Mouse (Mus musculus) embryonic facial prominence, embryonic 13.5 days (tissue): ENCODE measurements around the gene Ncbp3. TPM values are rescaled to one million over a fixed set of nuclear protein-coding genes. Genes with fewer than 3 reads are reported as not detected.
"Not testable (repeated sequence)": the region's sequence is repeated elsewhere in the genome, so short reads cannot be mapped to it uniquely, and the experiment has no call there.

ENCODE experiments used
- ATAC-seq: fragments of 200-750 bp; cut with Nextera tagmentation; 2 replicates; pipeline ENCODE4 v1.8.0; 2017; ENCODE audit warnings: low read depth; ENCODE audit not compliant: insufficient number of reproducible peaks, insufficient read depth, low FRiP score, low TSS enrichment
- H3K27ac ChIP-seq: fragments of 300-500 bp; sonication (generic); 2 replicates; pipeline ENCODE4 v1.5.1; 2015; ENCODE audit warnings: moderate library complexity, mild to moderate bottlenecking, inconsistent platforms
- H3K27me3 ChIP-seq: fragments of 300-500 bp; sonication (generic); 2 replicates; pipeline ENCODE4 v1.6.1; 2015; ENCODE audit warnings: mild to moderate bottlenecking, inconsistent platforms
- H3K36me3 ChIP-seq: fragments of 300-500 bp; sonication (generic); 2 replicates; pipeline ENCODE4 v1.6.1; 2015; ENCODE audit warnings: mild to moderate bottlenecking, inconsistent platforms
- H3K4me1 ChIP-seq: fragments of 300-500 bp; sonication (generic); 2 replicates; pipeline ENCODE4 v1.6.1; 2015; ENCODE audit warnings: inconsistent platforms
- H3K4me2 ChIP-seq: fragments of 300-500 bp; sonication (generic); 2 replicates; pipeline ENCODE4 v1.6.1; 2015; ENCODE audit warnings: moderate library complexity, mild to moderate bottlenecking, inconsistent platforms
- H3K4me3 ChIP-seq: fragments of 300-500 bp; sonication (generic); 2 replicates; pipeline ENCODE4 v1.5.1; 2015; ENCODE audit warnings: mild to moderate bottlenecking, inconsistent platforms
- H3K9ac ChIP-seq: fragments of 300-500 bp; sonication (generic); 2 replicates; pipeline ENCODE4 v1.6.1; 2015; ENCODE audit warnings: mild to moderate bottlenecking, inconsistent platforms
- H3K9me3 ChIP-seq: fragments of 300-500 bp; sonication (generic); 2 replicates; pipeline ENCODE4 v1.6.1; 2016; ENCODE audit warnings: inconsistent platforms
- WGBS: fragments of 180-500 bp; shearing (Covaris S2); methylation state at CpG from one replicate; pipeline ENCODE4 v1.1.7; 2015; ENCODE audit warnings: mixed read lengths; 5-methylcytosine and 5-hydroxymethylcytosine counted together
- polyA plus RNA-seq: library from polyadenylated mRNA; unstranded; fragments of >200 nt; fragmentation: Nextera tagmentation; extraction: Ambion mirVana; gene quantifications from 2 replicates; pipeline ENCODE4 v1.2.1, GENCODE M21; 2015

The Ncbp3 gene
- polyA plus RNA-seq, 1 experiment from 2014 or later, result 14.4 TPM

DNA sequence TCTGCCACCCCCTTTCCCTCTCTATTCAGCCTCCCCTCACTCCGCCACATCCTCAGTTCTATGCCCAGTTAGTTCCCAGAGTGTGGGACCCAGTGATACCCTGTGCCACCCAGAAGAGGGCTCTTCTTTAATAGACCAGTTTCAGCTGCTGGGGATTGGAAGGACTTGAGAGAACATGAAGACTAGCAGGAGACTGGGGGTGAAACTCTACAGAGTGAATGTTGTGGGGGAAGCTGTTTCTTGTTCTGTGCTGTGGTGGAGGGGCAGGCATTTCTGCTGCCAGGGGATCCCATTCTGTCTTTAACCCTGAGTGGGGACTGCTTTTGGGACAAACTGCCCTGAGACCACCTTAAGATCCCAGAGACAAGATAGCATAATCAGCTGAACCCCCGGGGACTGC, 43.2 kb downstream of the Ncbp3 start:
- H3K4me1 ChIP-seq, result peaks cover 14% of the 10 kb centered on the region
- no peak overlapping the region for H3K27ac ChIP-seq
- no peaks in the 10 kb centered on the region for H3K9me3 ChIP-seq
- no peaks in the 10 kb centered on the region for H3K36me3 ChIP-seq
- no peak overlapping the region for H3K4me2 ChIP-seq
- WGBS, result 90% methylated on average over 2 of the region's 2 CpGs
- ATAC-seq, result no peak
- H3K27me3 ChIP-seq, result no peaks in the 10 kb centered on the region
- no peak overlapping the region for H3K4me3 ChIP-seq
- no peak overlapping the region for H3K9ac ChIP-seq

DNA sequence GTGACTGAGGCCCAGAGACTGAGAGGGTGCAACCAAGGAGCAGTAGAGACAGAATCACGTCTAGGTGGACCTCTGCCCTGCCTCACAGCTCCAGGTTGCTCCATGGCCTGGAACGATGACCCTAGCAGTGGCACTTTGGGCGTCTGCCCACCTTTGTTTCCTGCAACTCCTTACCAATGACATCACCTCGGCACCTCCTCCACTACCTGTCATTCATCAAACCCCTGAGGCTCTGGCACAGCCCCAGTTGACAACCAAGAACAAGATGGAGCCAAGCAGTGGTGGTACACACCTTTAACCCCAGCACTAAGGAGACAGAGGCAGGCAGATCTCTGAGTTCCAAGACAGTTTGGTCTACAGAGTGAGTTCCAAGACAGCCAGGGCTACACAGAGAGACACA, 44.5 kb downstream of the Ncbp3 start:
- Histone ChIP-seq H3K9me3 (no peaks in the 10 kb centered on the region), H3K4me2 (no peak overlapping the region), H3K27me3 (no peaks in the 10 kb centered on the region), H3K9ac (no peak overlapping the region), H3K4me3 (no peak overlapping the region), H3K36me3 (no peaks in the 10 kb centered on the region), H3K27ac (no peak overlapping the region), H3K4me1 (peaks cover 14% of the 10 kb centered on the region)
- WGBS, result 76% methylated on average over 4 of the region's 4 CpGs
- ATAC-seq, result no peak

DNA sequence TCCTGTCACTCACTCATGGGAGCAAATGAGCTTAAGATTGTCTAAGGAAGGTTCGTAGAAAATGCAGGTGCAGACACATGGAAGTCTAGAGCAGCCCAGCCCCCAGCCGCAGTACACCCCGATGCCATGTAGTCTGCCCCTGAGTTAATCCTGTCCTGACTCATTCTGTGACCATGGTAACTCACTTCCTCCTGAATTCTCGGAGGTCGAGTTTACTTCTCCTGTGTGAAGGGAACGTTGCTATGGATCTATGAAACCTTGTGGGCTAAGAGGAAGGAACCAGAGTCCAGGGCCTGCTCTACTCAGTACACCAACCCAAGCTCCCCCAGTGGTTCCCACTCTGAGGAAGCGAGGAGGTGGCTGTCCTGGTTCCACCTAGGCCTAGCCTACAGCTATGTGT, 45.3 kb downstream of the Ncbp3 start:
- WGBS, result 74% methylated on average over 7 of the region's 7 CpGs
- no peaks in the 10 kb centered on the region for H3K36me3 ChIP-seq
- ATAC-seq, result no peak
- H3K9me3 ChIP-seq, result no peaks in the 10 kb centered on the region
- H3K4me3 ChIP-seq, result no peak overlapping the region
- H3K27ac ChIP-seq, result no peak overlapping the region
- H3K4me2 ChIP-seq, result no peak overlapping the region
- H3K27me3 ChIP-seq, result no peaks in the 10 kb centered on the region
- peaks cover 8% of the 10 kb centered on the region for H3K4me1 ChIP-seq
- no peak overlapping the region for H3K9ac ChIP-seq

DNA sequence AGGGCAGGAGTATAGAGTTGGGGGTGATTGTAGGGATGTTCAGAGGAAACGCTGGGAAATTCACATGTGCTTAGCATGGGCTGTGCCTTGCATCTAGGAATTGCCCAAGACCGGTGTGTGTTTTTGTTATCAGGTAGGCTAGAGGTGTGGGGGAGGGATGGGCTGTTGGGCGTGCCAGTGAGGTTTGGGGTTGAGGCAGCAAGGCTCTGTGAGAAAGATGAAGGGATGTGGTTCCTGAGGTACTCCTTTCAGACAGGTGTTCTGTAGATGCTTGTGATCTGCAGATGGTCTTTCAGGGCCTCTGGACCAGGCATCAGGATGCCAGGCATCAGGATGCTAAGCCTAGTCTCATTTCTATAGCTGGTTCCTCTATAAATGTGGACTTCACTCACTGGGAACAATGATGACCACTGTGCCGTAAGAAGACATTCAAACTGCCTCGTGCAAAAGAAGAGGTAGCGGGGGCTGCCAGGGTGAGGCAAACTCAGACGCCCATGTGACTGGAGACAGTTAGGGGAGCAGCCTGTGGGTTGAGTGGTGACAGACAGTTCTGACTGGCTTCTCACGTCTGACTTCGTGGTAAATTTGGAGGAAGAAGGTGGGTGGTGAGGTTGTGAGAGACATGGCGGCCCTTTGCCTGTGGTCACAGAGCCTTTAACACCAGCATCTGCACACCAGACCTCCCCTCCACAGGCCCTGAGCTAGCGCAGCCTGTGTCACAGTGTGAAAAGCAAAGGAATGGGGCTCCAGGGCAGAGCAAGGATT, 46.8 kb downstream of the Ncbp3 start:
- no peak for ATAC-seq
- no peaks in the 10 kb centered on the region for H3K4me1 ChIP-seq
- no peaks in the 10 kb centered on the region for H3K36me3 ChIP-seq
- H3K4me3 ChIP-seq, result no peak overlapping the region
- no peaks in the 10 kb centered on the region for H3K27me3 ChIP-seq
- no peak overlapping the region for H3K4me2 ChIP-seq
- WGBS, result 73% methylated on average over 11 of the region's 11 CpGs
- H3K9me3 ChIP-seq, result no peaks in the 10 kb centered on the region
- no peak overlapping the region for H3K9ac ChIP-seq
- H3K27ac ChIP-seq, result no peak overlapping the region

DNA sequence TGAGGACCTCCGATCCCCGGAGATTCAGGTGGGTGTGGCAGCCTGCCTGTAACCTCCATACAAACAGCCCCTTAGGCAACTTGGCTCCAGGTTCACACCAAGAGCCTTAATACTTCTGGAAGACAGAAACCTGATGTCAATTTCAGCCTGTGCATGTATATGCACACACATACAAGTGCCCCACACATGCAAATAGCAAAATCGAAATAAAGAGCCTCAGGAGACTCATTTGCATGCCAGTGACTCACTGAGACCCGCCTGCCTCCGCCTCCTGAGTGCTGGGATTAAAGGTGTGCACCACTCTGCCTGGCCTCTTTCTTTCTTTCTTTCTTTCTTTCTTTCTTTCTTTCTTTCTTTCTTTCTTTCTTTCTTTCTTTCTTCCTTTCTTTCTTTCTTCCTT, 51.3 kb downstream of the Ncbp3 start:
- Histone ChIP-seq H3K9ac (no peak overlapping the region), H3K4me3 (no peak overlapping the region), H3K36me3 (no peaks in the 10 kb centered on the region), H3K9me3 (no peaks in the 10 kb centered on the region), H3K4me1 (0 out of 2 replicates have a peak, but pooled peaks cover 4% of the 10 kb centered on the region), H3K4me2 (no peak overlapping the region), H3K27me3 (no peaks in the 10 kb centered on the region), H3K27ac (no peak overlapping the region)
- ATAC-seq, result no peak
- 61% methylated on average over 5 of the region's 5 CpGs for WGBS

DNA sequence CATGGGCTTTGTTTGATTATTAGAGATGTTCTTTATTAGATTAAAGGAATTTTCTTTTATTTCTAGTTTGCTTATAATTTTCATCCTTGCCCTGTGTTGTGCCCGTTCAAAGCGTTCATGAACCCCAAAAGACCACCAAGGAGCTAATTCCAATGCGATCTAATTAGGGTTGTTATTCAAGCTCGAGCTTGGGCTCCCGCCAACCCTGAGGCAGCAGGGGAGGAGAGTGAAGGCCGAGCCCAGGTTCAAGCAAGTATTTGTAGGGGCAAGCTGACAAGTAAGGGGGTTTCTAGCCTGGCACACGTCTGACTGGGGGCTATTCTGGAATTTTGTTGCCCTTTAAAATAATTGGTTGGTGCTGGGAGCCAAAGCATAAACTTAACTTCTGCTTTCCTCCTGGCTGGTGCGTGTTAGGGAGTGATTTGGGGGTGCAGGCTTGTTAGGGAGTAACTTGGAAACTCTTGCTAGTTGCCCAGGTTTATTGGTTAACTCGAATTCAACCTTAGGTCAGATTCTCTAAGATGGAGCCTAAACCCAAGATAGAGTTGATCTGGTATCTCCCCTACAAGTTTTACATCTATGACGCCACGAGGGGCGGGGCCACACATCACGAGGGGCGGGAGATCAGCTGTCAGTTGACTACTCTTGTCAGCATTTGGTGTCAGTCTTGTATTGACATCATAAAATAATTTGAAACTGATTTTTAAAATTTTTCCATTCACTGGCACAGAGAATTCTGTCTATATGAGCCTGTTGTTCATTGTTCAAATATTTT, 52.6 kb downstream of the Ncbp3 start:
- Histone ChIP-seq H3K9me3 (no peaks in the 10 kb centered on the region), H3K4me1 (0 out of 2 replicates have a peak, but pooled peaks cover 4% of the 10 kb centered on the region), H3K9ac (no peak overlapping the region), H3K4me3 (no peak overlapping the region), H3K4me2 (no peak overlapping the region), H3K27me3 (no peaks in the 10 kb centered on the region), H3K36me3 (no peaks in the 10 kb centered on the region), H3K27ac (no peak overlapping the region)
- no peak for ATAC-seq
- 64% methylated on average over 14 of the region's 14 CpGs for WGBS

DNA sequence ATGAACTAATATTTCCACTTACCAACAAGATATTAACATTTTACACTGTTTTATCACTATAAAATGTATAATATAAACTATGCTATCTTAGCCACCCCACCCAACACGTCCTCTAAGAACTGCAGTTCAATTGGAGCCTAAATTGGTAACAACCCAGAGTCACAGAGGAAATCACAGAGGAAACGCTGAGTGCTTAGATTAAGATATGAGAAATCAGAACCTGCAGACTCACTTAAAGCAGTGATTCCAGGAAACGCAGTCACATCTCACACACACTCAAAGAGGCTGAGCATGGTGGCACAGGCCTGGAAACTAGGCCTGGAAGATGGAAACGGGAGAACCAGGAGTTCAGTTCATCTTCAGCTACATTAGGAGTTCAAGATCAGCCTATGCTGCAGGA, 53.7 kb downstream of the Ncbp3 start:
- 64% methylated on average over 4 of the region's 4 CpGs for WGBS
- H3K4me1 ChIP-seq, result 0 out of 2 replicates have a peak, but pooled peaks cover 4% of the 10 kb centered on the region
- no peaks in the 10 kb centered on the region for H3K36me3 ChIP-seq
- H3K4me3 ChIP-seq, result no peak overlapping the region
- H3K27ac ChIP-seq, result no peak overlapping the region
- no peaks in the 10 kb centered on the region for H3K9me3 ChIP-seq
- H3K27me3 ChIP-seq, result no peaks in the 10 kb centered on the region
- no peak overlapping the region for H3K9ac ChIP-seq
- ATAC-seq, result no peak
- no peak overlapping the region for H3K4me2 ChIP-seq

DNA sequence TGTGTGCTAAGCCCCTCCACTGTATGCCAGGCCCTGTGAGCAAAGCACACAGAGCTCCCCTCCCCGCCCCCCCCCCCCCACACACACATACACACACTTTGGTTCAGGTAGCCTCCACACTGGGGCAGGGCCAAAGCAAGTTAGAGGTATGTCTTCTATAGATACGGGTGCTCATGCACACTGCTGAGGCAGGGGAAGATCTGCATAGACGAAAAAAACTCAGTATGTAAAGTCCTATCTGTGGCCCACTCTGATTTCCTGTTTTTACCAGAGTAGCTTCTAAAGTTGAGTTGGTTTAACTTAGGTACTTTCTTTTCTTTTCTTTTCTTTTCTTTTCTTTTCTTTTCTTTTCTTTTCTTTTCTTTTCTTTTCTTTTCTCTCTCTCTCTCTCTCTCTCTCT, 57.7 kb downstream of the Ncbp3 start:
- Histone ChIP-seq H3K27ac (no peak overlapping the region), H3K4me1 (no peaks in the 10 kb centered on the region), H3K4me2 (no peak overlapping the region), H3K27me3 (no peaks in the 10 kb centered on the region), H3K4me3 (no peak overlapping the region), H3K36me3 (no peaks in the 10 kb centered on the region), H3K9me3 (no peaks in the 10 kb centered on the region), H3K9ac (no peak overlapping the region)
- 60% methylated on average over 3 of the region's 3 CpGs for WGBS
- ATAC-seq, result no peak

DNA sequence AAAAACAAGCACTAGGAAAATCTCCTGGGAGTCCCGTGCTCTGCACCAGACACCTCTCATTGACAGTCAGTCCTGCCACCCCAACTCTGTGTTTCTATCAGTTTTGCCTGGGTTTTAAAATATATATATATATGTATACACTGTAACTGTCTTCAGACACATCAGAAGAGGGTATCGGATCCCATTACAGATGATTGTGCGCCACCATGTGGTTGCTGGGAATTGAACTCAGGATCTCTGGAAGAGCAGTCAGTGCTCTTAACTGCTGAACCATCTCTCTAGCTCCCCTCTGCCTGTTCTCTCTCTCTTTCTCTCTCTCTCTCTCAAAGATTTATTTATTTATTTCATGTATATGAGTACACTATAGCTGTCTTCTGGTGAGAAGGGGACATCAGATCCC, 59.8 kb downstream of the Ncbp3 start:
- not testable (repeated sequence) for ATAC-seq, H3K4me1 ChIP-seq, H3K27me3 ChIP-seq, H3K4me2 ChIP-seq, H3K9me3 ChIP-seq, H3K36me3 ChIP-seq, H3K27ac ChIP-seq, H3K9ac ChIP-seq, H3K4me3 ChIP-seq
- WGBS, result 30% methylated on average over 3 of the region's 3 CpGs

DNA sequence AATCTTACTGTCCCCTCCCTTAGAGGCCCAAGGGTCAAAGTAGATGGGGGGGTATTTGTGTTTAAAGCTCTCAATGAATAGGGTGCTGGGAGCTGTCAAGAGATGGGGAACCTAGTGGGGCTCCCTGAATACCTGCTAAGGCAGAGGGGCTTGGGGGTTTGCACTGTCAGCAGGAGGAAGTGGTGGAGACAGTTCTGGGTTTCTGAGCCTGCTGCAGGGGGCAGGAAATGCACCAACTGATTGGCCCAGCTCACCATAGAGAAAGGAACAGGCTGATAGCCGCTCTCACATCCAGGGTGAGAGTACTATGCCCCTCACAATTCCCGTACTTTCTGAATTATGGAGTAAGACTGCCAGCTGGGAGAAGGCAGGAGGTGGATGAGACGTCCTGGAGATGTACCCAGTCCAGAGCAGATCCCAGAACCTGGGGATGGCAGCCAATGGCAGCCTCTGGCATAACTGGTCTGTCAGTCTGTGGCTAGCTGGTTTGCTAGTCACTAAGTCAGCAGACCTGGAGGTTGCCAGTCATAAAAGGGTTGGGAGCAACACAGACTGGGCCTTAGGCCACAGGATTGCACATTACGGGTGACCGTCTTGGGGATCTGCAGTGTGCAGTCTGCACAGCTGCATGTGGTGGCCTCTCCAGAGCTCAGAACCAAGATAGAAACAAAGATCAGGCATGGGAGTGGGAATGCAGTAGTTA, 60.8 kb downstream of the Ncbp3 start:
- Histone ChIP-seq H3K9me3 (no peaks in the 10 kb centered on the region), H3K27me3 (no peaks in the 10 kb centered on the region), H3K27ac (no peak overlapping the region), H3K4me3 (no peak overlapping the region), H3K4me1 (no peaks in the 10 kb centered on the region), H3K4me2 (no peak overlapping the region), H3K9ac (no peak overlapping the region), H3K36me3 (no peaks in the 10 kb centered on the region)
- no peak for ATAC-seq
- WGBS, result 73% methylated on average over 5 of the region's 5 CpGs

DNA sequence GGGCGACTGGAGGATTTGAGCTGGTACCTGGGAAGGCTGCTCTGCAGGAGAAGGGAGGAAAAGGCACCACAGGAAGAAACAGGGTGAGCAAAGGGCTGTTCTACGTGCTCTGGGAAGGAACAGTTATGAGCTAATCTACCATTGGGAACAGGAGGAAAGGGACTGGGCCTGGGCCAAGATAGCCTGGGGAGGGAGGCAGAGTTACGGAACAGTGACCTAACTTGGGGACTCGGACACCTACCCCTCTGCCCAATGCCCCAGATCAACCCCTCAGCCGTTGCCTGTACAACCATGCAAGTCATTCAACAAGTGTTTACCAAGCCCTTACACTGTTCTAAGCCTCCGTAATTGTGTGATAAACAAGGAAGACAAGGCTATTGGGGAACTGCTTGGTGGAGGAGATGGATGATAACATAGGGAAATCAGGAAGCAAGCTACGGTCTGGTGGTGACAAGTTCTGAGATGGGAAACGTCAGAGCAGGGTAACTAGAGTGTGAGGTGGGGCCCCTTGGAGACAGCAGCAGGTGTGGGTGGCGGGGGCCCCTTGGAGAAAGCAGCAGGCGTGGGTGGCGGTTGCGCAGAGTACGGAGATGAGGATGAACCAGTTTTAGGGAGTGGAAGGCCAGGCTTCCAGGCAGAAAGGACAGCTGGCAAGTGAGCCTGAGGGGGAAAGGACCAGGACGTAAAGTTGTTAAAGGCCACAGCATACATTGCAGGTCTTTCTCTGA, 61.5 kb downstream of the Ncbp3 start:
- H3K27me3 ChIP-seq, result no peaks in the 10 kb centered on the region
- H3K4me3 ChIP-seq, result no peak overlapping the region
- H3K9me3 ChIP-seq, result no peaks in the 10 kb centered on the region
- H3K27ac ChIP-seq, result no peak overlapping the region
- WGBS, result 81% methylated on average over 14 of the region's 14 CpGs
- ATAC-seq, result no peak
- H3K9ac ChIP-seq, result no peak overlapping the region
- H3K4me1 ChIP-seq, result no peaks in the 10 kb centered on the region
- H3K36me3 ChIP-seq, result no peaks in the 10 kb centered on the region
- H3K4me2 ChIP-seq, result no peak overlapping the region
